Mouse (Mus musculus): ENCODE results near the gene Olfr374.
"Not testable (repeated sequence)": the region's sequence is repeated elsewhere in the genome, so short reads cannot be mapped to it uniquely, and the experiment has no call there.

Olfr374 gene

GRCm38 (mm10) chr8:72106740-72107139 lies at the start of gene Olfr374:
TSS of gene Olfr374 (plus strand) at chr8:72107040.
- DNase-seq = no peak

GRCm38 (mm10) chr8:72057643-72058042 lies 49.2 kb upstream of the Olfr374 start:
- not testable (repeated sequence) for DNase-seq

- DNase-seq = not testable (repeated sequence)
Observed at GRCm38 (mm10) chr8:72066819-72067399, 39.9 kb upstream of the Olfr374 start.

- not testable (repeated sequence) for DNase-seq
Observed at GRCm38 (mm10) chr8:72082877-72083276, 24.0 kb upstream of the Olfr374 start, which contains the start of gene Olfr373. TSS of gene Olfr373 (plus strand) at chr8:72083177.

- no peak for DNase-seq
Observed at GRCm38 (mm10) chr8:72084744-72085143, 22.1 kb upstream of the Olfr374 start.

- DNase-seq = not testable (repeated sequence)
Observed at GRCm38 (mm10) chr8:72087611-72088010, 19.2 kb upstream of the Olfr374 start.

- DNase-seq = not testable (repeated sequence)
Observed at GRCm38 (mm10) chr8:72096721-72097120, 10.1 kb upstream of the Olfr374 start.

- DNase-seq = peak; percentile 19 to 45
Observed at GRCm38 (mm10) chr8:72099377-72100103, 7.3 kb upstream of the Olfr374 start.

GRCm38 (mm10) chr8:72105165-72105564 lies 1.7 kb upstream of the Olfr374 start:
- DNase-seq = no peak

GRCm38 (mm10) chr8:72110876-72111275 lies 4.0 kb downstream of the Olfr374 start:
- DNase-seq = no peak

- DNase-seq = no peak
Observed at GRCm38 (mm10) chr8:72112486-72112885, 5.6 kb downstream of the Olfr374 start.

- DNase-seq = no peak
Observed at GRCm38 (mm10) chr8:72115202-72115601, 8.4 kb downstream of the Olfr374 start.

GRCm38 (mm10) chr8:72118616-72119015 lies 11.8 kb downstream of the Olfr374 start:
- no peak for DNase-seq

- DNase-seq = not testable (repeated sequence)
Observed at GRCm38 (mm10) chr8:72121486-72121885, 14.6 kb downstream of the Olfr374 start.

- DNase-seq = no peak
Observed at GRCm38 (mm10) chr8:72121997-72122396, 15.2 kb downstream of the Olfr374 start.

- no peak for DNase-seq
Observed at GRCm38 (mm10) chr8:72127834-72128233, 21.0 kb downstream of the Olfr374 start.

- DNase-seq = no peak
Observed at GRCm38 (mm10) chr8:72131251-72131650, 24.4 kb downstream of the Olfr374 start.

- no peak for DNase-seq
Observed at GRCm38 (mm10) chr8:72131901-72132300, 25.1 kb downstream of the Olfr374 start.

GRCm38 (mm10) chr8:72132417-72132816 lies 25.6 kb downstream of the Olfr374 start:
- no peak for DNase-seq

GRCm38 (mm10) chr8:72132891-72133290 lies 26.1 kb downstream of the Olfr374 start:
- no peak for DNase-seq

- no peak for DNase-seq
Observed at GRCm38 (mm10) chr8:72133507-72133906, 26.7 kb downstream of the Olfr374 start.

- DNase-seq = peak; percentile 64 to 70
Observed at GRCm38 (mm10) chr8:72134756-72135445, 28.1 kb downstream of the Olfr374 start, which contains the start of gene Tpm4. TSS of gene Tpm4 (plus strand) at chr8:72134975.
